Mouse (Mus musculus) fibroblast of lung, adult 2 months (primary cell): ENCODE data around the gene St3gal3.

ENCODE experiments used
- DNase-seq: peaks from one replicate; pipeline ENCODE4 v3.0.0-alpha.2; 2011; ENCODE audit warnings: low read depth

Gene St3gal3

GRCm38 (mm10) chr4:118019218-118019617, 115.5 kb downstream of the St3gal3 start:
- DNase-seq: no peak

- DNase-seq: peak; percentile 93
Measured at GRCm38 (mm10) chr4:118017021-118017805, 117.5 kb downstream of the St3gal3 start.

GRCm38 (mm10) chr4:118016323-118016911, 118.3 kb downstream of the St3gal3 start:
- peak; percentile 63 for DNase-seq

- peak; percentile 84 for DNase-seq
Measured at GRCm38 (mm10) chr4:118015636-118016035, 119.1 kb downstream of the St3gal3 start.

GRCm38 (mm10) chr4:118015126-118015525, 119.6 kb downstream of the St3gal3 start:
- no peak for DNase-seq

- no peak for DNase-seq
Measured at GRCm38 (mm10) chr4:118010661-118011173, 124.0 kb downstream of the St3gal3 start.

- DNase-seq: peak; percentile 40
Measured at GRCm38 (mm10) chr4:118008433-118009033, 126.2 kb downstream of the St3gal3 start.

- DNase-seq: no peak
Measured at GRCm38 (mm10) chr4:118001355-118001754, 133.4 kb downstream of the St3gal3 start.

GRCm38 (mm10) chr4:118000605-118001208, 134.0 kb downstream of the St3gal3 start:
- DNase-seq: no peak

- no peak for DNase-seq
Measured at GRCm38 (mm10) chr4:117999951-118000350, 134.8 kb downstream of the St3gal3 start.

GRCm38 (mm10) chr4:117997381-117998269, 137.1 kb downstream of the St3gal3 start:
- DNase-seq: peak; percentile 82

- no peak for DNase-seq
Measured at GRCm38 (mm10) chr4:117996701-117997100, 138.0 kb downstream of the St3gal3 start.

- DNase-seq: no peak
Measured at GRCm38 (mm10) chr4:117995461-117995860, 139.3 kb downstream of the St3gal3 start.

- no peak for DNase-seq
Measured at GRCm38 (mm10) chr4:117993421-117993820, 141.3 kb downstream of the St3gal3 start.

GRCm38 (mm10) chr4:117992872-117993271, 141.8 kb downstream of the St3gal3 start:
- no peak for DNase-seq

GRCm38 (mm10) chr4:117992036-117992435, 142.7 kb downstream of the St3gal3 start:
- no peak for DNase-seq

GRCm38 (mm10) chr4:117991055-117991627, 143.6 kb downstream of the St3gal3 start:
- no peak for DNase-seq

GRCm38 (mm10) chr4:117990571-117990970, 144.1 kb downstream of the St3gal3 start:
- DNase-seq: no peak

GRCm38 (mm10) chr4:117989801-117990200, 144.9 kb downstream of the St3gal3 start:
- no peak for DNase-seq

GRCm38 (mm10) chr4:117986766-117987165, 147.9 kb downstream of the St3gal3 start:
- no peak for DNase-seq

- no peak for DNase-seq
Measured at GRCm38 (mm10) chr4:117984993-117985587, 149.6 kb downstream of the St3gal3 start.
